Mouse (Mus musculus): ENCODE data around the gene Slc15a1. TPM values are rescaled to one million over a fixed set of nuclear protein-coding genes. Genes with fewer than 3 reads are reported as not detected.

The Slc15a1 gene
- 0.06 and 0.08 TPM in 2 replicates for polyA plus RNA-seq (2015; fragmentation: Nextera tagmentation; extraction: Ambion mirVana)

GRCm38 (mm10) chr14:121504781-121505484 is at the start of gene Slc15a1:
Slc15a1 (minus strand) TSS chr14:121505252.
- WGBS, result 14% methylated on average over 33 of the region's 33 CpGs
- peaks cover 8% of the 10 kb centered on the region; the same call in 1 of the 2 replicates for H3K4me1 ChIP-seq (replicated peaks)
- H3K9me3 ChIP-seq, result no peaks in the 10 kb centered on the region
- 0 out of 2 replicates have a peak within 1 kb of the TSS, but pooled peaks have one; percentile 4 for H3K4me3 ChIP-seq
- no peak within 1 kb of the TSS for H3K9ac ChIP-seq
- peak within 1 kb of the TSS; percentile 37 for H3K4me2 ChIP-seq
- H3K36me3 ChIP-seq, result no peaks in the 10 kb centered on the region
- peaks cover 27% of the 10 kb centered on the region for H3K27me3 ChIP-seq
- ATAC-seq (ENCODE audit: low FRiP score, low read depth), result no peak
- no peak within 1 kb of the TSS for H3K27ac ChIP-seq (replicated peaks)

DNA sequence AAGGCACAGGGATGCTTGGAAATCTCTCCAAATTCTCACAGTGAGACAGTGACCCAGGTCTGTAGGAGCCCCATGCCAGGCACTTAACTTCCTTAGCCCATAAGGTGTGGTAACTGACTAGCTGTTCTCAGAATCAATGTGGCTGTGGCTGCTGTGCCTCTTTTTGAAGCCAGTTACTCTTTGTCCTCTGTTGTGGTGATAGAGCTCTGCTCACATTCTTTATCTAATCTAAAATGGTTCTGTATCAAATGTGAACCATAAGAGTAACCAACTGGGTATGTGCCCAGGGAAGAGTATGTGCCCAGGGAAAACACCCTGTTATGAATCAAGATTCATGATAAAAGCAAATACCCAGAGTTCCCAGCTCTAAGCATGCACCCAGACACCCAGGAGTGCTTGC is 48.7 kb upstream of the Slc15a1 start:
- H3K27ac ChIP-seq (replicated peaks), result no peak overlapping the region
- H3K4me3 ChIP-seq, result no peak overlapping the region
- H3K27me3 ChIP-seq, result no peaks in the 10 kb centered on the region
- no peaks in the 10 kb centered on the region for H3K9me3 ChIP-seq
- H3K4me1 ChIP-seq (replicated peaks), result no peaks in the 10 kb centered on the region
- no peak overlapping the region for H3K9ac ChIP-seq
- no peak for ATAC-seq (ENCODE audit: low FRiP score, low read depth)
- no peak overlapping the region for H3K4me2 ChIP-seq
- H3K36me3 ChIP-seq, result peaks cover 16% of the 10 kb centered on the region

GRCm38 (mm10) chr14:121552586-121552985 is 47.5 kb upstream of the Slc15a1 start:
- no peak overlapping the region for H3K4me2 ChIP-seq
- no peaks in the 10 kb centered on the region for H3K27me3 ChIP-seq
- peaks cover 13% of the 10 kb centered on the region for H3K36me3 ChIP-seq
- H3K9ac ChIP-seq, result no peak overlapping the region
- no peak overlapping the region for H3K27ac ChIP-seq (replicated peaks)
- WGBS, result 83% methylated on average over 5 of the region's 5 CpGs
- no peak overlapping the region for H3K4me3 ChIP-seq
- no peaks in the 10 kb centered on the region for H3K4me1 ChIP-seq (replicated peaks)
- ATAC-seq (ENCODE audit: low FRiP score, low read depth), result no peak
- H3K9me3 ChIP-seq, result no peaks in the 10 kb centered on the region

DNA sequence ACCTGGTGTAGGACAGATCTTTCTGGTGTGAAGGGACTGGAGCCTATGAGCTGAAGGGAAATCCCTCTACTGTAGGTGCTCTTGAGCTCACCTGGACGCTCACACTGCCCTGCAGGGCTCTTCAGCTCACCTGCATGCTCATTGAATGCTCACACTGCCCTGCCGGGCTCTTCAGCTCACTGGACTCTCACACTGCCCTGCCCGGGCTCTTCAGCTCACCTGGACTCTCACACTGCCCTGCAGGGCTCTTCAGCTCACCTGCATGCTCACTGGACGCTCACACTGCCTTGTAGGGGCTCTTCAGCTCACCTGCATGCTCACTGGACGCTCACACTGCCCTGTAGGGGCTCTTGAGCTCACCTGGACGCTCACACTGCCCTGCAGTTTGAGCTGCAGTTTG is 44.8 kb upstream of the Slc15a1 start:
- Histone ChIP-seq H3K27ac (replicated peaks) (no peak overlapping the region), H3K4me2 (no peak overlapping the region), H3K9me3 (no peaks in the 10 kb centered on the region), H3K36me3 (peaks cover 17% of the 10 kb centered on the region), H3K9ac (no peak overlapping the region), H3K4me3 (no peak overlapping the region), H3K4me1 (replicated peaks) (no peaks in the 10 kb centered on the region), H3K27me3 (no peaks in the 10 kb centered on the region)
- no peak for ATAC-seq (ENCODE audit: low FRiP score, low read depth)
- 77% methylated on average over 6 of the region's 6 CpGs for WGBS

- Histone ChIP-seq H3K9ac (no peak overlapping the region), H3K4me2 (no peak overlapping the region), H3K4me1 (replicated peaks) (no peaks in the 10 kb centered on the region), H3K27ac (replicated peaks) (no peak overlapping the region), H3K9me3 (no peaks in the 10 kb centered on the region), H3K36me3 (peaks cover 20% of the 10 kb centered on the region), H3K27me3 (no peaks in the 10 kb centered on the region), H3K4me3 (no peak overlapping the region)
- ATAC-seq (ENCODE audit: low FRiP score, low read depth), result no peak
- WGBS, result 60% methylated on average over 7 of the region's 7 CpGs
Observed at GRCm38 (mm10) chr14:121547745-121548144, 42.7 kb upstream of the Slc15a1 start.

DNA sequence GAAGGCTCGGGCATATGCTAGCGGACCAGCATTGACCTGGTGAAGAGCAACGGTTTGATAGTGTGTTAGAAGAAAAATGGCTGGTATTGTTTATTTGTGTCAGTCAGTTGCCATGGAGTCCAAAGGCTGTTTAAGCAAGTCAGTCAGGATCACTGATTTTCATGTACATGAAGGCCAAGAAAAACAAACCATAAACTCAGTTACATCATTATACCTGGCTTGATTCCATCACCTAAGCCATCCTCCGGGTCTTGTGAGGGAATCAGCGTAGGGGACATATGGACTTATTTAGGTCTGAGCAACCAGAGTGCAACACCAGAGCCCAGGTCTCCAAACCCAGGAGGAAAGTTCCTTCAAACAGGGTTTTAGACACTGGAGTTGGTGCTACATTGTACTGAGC is 41.6 kb upstream of the Slc15a1 start:
- no peak for ATAC-seq (ENCODE audit: low FRiP score, low read depth)
- Histone ChIP-seq H3K9me3 (no peaks in the 10 kb centered on the region), H3K36me3 (peaks cover 20% of the 10 kb centered on the region), H3K9ac (no peak overlapping the region), H3K27me3 (no peaks in the 10 kb centered on the region), H3K27ac (replicated peaks) (no peak overlapping the region), H3K4me2 (no peak overlapping the region), H3K4me1 (replicated peaks) (no peaks in the 10 kb centered on the region), H3K4me3 (no peak overlapping the region)
- 85% methylated on average over 5 of the region's 5 CpGs for WGBS

DNA sequence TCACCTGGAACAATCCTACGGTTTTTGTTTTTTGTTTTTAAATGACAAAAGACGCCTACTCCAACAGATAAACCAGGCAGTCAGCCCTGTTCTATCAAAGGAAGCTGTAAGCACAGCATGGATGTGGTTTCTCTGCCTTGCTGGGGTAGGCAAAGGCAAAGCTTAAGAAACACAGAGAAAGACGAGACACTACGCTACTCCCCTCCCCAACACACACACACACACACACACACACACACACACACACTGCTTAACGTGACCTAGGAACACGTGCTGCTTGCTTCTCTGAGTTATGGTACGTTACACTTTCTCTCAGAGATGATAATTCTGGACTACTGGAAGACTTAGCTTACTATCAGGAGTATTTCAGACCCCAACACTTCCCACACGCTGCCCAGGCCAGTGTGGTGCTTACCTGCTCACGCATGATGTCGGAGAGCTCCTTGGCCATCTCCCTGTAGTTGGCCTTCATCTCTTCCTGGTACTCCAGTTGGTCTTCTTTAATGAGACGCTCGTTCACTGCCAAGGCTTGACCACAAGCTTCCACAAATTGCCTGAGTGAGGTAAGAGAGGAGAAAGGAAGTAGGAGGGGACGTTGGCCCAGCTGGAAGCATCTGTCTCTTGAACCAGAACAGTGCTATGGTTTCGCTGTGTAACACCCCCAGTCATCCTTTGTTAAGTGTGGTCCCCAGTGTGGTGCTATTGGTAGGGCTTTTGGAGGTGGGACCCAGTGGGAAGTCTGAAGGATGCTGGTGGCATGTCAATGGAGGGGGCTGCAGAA is 40.7 kb upstream of the Slc15a1 start:
- no peaks in the 10 kb centered on the region for H3K4me1 ChIP-seq (replicated peaks)
- 84% methylated on average over 14 of the region's 14 CpGs for WGBS

GRCm38 (mm10) chr14:121541262-121541661 is 36.2 kb upstream of the Slc15a1 start:
- H3K4me2 ChIP-seq, result no peak overlapping the region
- no peak overlapping the region for H3K4me3 ChIP-seq
- H3K27ac ChIP-seq (replicated peaks), result no peak overlapping the region
- WGBS, result 86% methylated on average over 7 of the region's 7 CpGs
- no peaks in the 10 kb centered on the region for H3K27me3 ChIP-seq
- H3K9ac ChIP-seq, result no peak overlapping the region
- no peak for ATAC-seq (ENCODE audit: low FRiP score, low read depth)
- no peaks in the 10 kb centered on the region for H3K9me3 ChIP-seq
- H3K4me1 ChIP-seq (replicated peaks), result no peaks in the 10 kb centered on the region
- peaks cover 16% of the 10 kb centered on the region for H3K36me3 ChIP-seq

More for the DNA sequence above, 40.7 kb upstream of the Slc15a1 start:
- Histone ChIP-seq H3K9ac (no peak overlapping the region), H3K4me3 (no peak overlapping the region), H3K36me3 (peaks cover 20% of the 10 kb centered on the region), H3K27me3 (no peaks in the 10 kb centered on the region), H3K4me2 (no peak overlapping the region), H3K27ac (replicated peaks) (no peak overlapping the region), H3K9me3 (no peaks in the 10 kb centered on the region)
- ATAC-seq (ENCODE audit: low FRiP score, low read depth), result no peak

DNA sequence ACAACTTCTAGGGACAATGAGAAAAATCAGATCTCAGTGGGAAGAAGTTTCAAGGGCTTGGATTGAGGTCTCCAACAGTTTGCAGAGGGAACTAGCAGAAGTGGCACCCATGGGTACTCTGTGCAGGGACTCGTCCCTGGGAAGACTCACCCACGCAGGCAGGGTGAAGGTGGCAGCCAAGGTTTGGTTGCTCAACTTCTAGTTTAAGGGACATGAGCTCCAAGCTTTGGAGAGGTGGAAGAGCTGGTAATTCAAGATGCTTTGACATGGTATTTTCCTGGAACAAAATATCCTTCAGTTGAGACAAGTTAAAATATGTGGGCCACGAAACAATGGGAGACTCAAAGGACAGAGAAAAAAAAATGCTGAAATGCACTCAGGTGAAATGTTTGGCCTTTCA is 29.4 kb upstream of the Slc15a1 start:
- H3K4me1 ChIP-seq (replicated peaks), result no peaks in the 10 kb centered on the region
- no peak for ATAC-seq (ENCODE audit: low FRiP score, low read depth)
- H3K36me3 ChIP-seq, result 0 out of 2 replicates have a peak, but pooled peaks cover 5% of the 10 kb centered on the region
- H3K27ac ChIP-seq (replicated peaks), result no peak overlapping the region
- no peak overlapping the region for H3K4me3 ChIP-seq
- no peak overlapping the region for H3K9ac ChIP-seq
- no peak overlapping the region for H3K4me2 ChIP-seq
- H3K9me3 ChIP-seq, result no peaks in the 10 kb centered on the region
- no peaks in the 10 kb centered on the region for H3K27me3 ChIP-seq
- 88% methylated on average over 3 of the region's 3 CpGs for WGBS

- Histone ChIP-seq H3K27me3 (no peaks in the 10 kb centered on the region), H3K9ac (no peak overlapping the region), H3K4me3 (no peak overlapping the region), H3K36me3 (no peaks in the 10 kb centered on the region), H3K4me1 (replicated peaks) (no peaks in the 10 kb centered on the region), H3K4me2 (no peak overlapping the region), H3K27ac (replicated peaks) (no peak overlapping the region), H3K9me3 (no peaks in the 10 kb centered on the region)
- ATAC-seq (ENCODE audit: low FRiP score, low read depth), result no peak
- WGBS, result 88% methylated on average over 9 of the region's 9 CpGs
Observed at GRCm38 (mm10) chr14:121530853-121531252, 25.8 kb upstream of the Slc15a1 start.

- no peaks in the 10 kb centered on the region for H3K27me3 ChIP-seq
- no peak overlapping the region for H3K9ac ChIP-seq
- H3K4me2 ChIP-seq, result no peak overlapping the region
- H3K27ac ChIP-seq (replicated peaks), result no peak overlapping the region
- no peaks in the 10 kb centered on the region for H3K36me3 ChIP-seq
- WGBS, result 90% methylated on average over 3 of the region's 3 CpGs
- no peaks in the 10 kb centered on the region for H3K4me1 ChIP-seq (replicated peaks)
- H3K9me3 ChIP-seq, result no peaks in the 10 kb centered on the region
- H3K4me3 ChIP-seq, result no peak overlapping the region
- ATAC-seq (ENCODE audit: low FRiP score, low read depth), result no peak
Observed at GRCm38 (mm10) chr14:121527883-121528282, 22.8 kb upstream of the Slc15a1 start.

DNA sequence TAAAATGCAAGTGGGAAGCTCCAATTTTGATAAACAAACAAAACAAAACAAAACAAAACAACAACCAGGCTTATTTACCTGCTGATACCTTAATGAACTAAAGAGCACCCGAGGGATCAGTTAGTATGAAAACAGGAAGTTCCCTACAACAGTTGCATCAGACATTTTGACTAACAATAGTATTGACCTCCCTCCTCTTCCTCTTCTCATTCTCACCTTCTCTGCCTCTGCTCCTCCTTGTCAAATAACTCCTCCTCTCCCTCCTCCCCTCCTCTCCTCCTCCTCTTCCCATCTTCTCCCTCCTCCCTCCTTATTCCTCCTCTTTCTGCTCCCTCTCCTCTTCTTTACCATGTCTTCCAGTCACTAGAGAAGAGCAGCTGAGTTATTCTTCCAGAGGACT is 22.1 kb upstream of the Slc15a1 start:
- no peaks in the 10 kb centered on the region for H3K36me3 ChIP-seq
- no peak overlapping the region for H3K27ac ChIP-seq (replicated peaks)
- no peaks in the 10 kb centered on the region for H3K9me3 ChIP-seq
- WGBS, result 74% methylated on average over 1 of the region's 1 CpGs
- no peaks in the 10 kb centered on the region for H3K4me1 ChIP-seq (replicated peaks)
- no peak overlapping the region for H3K4me3 ChIP-seq
- no peak overlapping the region for H3K4me2 ChIP-seq
- H3K9ac ChIP-seq, result no peak overlapping the region
- no peak for ATAC-seq (ENCODE audit: low FRiP score, low read depth)
- H3K27me3 ChIP-seq, result no peaks in the 10 kb centered on the region
